Mouse (Mus musculus) mouse trophoblast stem cell (cell line): ENCODE measurements around the gene 4933421I07Rik.

Experiments used
- in situ Hi-C, 2 experiments: fragments of 300-500 bp; cut with MseI, MboI; formaldehyde crosslinking; loops; 2 replicates in 1 of 2; 3 replicates in 1 of 2; pipeline ENCODE4 v1.15.1; 2025

The 4933421I07Rik gene

DNA sequence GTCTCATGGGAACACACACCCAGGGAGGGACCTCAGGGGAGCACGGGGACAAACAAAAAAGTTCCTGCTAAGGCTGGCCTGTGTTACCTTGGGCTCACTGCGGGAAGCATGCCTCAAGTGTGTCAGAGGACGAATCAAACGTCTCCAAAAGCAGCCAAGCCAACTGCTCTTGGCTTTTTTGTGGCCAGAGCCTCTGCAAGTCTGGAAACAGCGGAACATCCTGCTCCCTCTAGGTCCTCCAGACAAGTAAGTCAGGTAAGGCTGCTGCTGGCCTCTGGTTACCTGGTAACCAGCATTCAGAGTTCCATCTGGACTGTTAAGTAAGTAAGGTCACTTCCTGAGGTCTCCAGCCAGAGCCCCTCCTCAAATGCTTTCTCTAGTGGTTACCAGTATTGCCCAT is at the start of gene 4933421I07Rik:
Gene 4933421I07Rik, minus strand, starts transcription at position 271 of the 400 bp plus-strand sequence.
- in situ Hi-C loops, result no loop called here

- in situ Hi-C loops, result no loop called here
Observed at GRCm38 (mm10) chr7:42497356-42497755, 49.4 kb upstream of the 4933421I07Rik start.

DNA sequence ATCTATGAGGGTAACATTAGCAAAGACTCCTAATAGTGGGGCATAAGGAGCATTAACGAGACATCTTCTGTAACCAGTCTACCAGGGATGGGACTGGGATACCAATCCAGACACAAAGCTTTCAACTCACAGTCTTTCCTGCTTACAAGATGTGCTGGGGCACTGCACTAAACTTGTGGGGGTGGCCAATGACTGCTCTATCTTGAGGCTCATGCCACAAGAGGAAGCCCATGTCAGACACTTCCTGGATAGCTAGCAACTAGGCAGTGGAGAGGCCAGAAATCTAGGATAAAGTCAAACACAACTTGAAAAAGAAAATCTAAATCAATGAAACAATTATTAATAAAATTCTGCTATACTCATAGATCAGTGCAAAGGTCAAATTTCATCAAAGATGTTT is 48.3 kb upstream of the 4933421I07Rik start:
- in situ Hi-C loops, result no loop called here

- in situ Hi-C loops, result no loop called here
Observed at GRCm38 (mm10) chr7:42490859-42491258, 42.9 kb upstream of the 4933421I07Rik start.

DNA sequence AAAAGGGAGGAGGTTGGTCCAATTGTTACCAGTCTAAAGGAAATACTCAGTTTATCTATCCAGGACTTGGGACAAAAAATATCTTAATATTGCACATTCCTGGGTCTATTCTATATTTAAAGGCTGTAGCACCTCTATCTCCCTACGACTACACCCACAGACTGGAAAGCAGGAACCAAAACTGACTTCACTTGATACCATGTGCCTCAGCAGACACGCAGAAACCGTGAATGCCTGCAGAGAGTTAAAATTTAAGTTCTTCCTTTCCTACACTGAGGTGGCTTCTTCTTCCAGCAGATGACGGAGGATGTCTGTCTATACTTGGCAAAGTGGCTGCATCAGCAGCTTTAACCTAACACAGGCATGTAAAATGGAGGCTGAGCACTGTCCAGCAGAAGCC is 42.4 kb upstream of the 4933421I07Rik start:
- in situ Hi-C loops, result no loop called here

DNA sequence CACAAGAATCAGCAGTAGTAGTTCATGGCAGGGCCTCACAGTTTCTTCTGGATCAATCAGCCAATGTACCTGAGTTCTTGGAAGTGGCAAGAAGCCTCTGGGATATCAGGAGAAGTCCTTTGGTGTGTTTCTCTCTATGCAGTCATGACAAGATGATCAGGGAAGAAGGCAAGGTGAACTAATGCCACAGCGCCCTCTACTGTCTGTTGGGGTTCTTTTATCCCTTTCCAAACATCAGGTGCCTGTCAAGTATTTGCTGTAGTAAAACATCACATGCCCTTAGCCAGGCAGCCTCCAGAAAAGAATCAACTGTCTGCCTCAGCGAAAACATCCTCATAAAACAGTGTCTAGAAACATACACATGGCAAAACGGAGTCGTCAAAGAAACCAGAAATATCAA is 6.7 kb upstream of the 4933421I07Rik start:
- in situ Hi-C loops, result no loop called here

- in situ Hi-C loops, result no loop called here
Observed at GRCm38 (mm10) chr7:42450618-42451017, 2.7 kb upstream of the 4933421I07Rik start.

DNA sequence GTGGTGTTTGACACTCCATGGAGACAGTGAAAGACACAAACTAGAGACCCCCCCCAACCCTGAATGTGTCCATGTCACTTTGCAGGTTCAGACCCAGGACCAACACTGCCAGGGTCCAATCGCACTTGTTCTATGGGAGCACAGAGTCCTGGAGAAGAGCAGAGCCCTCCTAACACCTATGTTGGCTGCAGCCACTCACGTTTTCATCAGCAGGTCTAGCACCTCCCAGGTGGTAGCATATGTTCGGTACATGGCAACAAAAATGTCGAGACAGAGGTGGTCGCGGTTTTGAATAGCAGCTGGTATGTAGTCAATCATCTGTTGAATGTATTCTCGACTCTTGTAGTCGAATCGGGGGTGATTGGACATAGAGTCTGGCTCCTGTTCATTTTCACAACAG is 568 bp downstream of the 4933421I07Rik start:
- in situ Hi-C loops, result no loop called here
